Mouse (Mus musculus) thymus, postnatal 25 days (tissue): ENCODE data around the gene Gm5478.
"Not testable (repeated sequence)": the region's sequence is repeated elsewhere in the genome, so short reads cannot be mapped to it uniquely, and the experiment has no call there.

Experiments used
- DNase-seq: peaks from one replicate; pipeline ENCODE4 v3.0.0; 2022

Gene Gm5478

DNA sequence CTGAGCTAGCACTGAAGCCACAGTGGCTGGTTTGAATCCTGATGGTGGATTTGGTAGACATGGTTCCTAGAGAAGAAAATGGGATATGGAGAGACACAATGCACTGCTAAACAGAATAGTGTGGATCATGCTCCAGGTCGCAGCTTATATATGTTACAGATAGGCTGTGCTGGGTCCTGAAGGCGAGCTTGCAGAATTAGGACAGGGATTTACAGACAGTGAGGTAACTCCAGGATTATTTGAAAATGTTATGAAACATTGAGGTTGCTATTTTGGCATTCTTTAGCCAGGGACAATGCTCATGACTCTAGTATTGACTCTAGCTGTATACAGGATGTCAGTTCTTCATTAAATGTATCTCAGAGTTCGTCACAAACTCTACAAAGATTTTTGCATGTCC lies at the start of gene Gm5478:
Gene Gm5478 (minus strand): TSS at position 101 of the 400 bp plus-strand sequence.
- DNase-seq = no peak

DNA sequence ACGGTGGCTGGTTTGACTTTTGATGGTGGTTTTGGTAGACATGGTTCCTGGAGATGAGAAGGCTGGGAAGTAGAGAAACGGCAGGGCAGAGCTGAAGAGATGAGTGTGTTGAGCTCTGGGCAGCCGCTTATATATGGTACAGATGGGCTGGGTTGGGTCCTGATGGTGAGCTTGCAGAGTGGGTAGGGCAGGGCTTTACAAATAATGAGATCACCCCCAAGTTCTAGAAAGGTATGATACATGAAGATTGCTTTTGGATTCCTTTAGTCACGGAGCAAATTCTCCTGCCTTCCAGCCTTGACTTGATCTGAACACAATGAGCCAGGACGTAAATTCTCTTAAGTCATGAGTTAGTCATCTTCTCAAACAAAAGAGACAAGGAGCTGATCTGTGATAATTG lies 47.0 kb upstream of the Gm5478 start, which contains the start of gene Krt6a:
Gene Krt6a (minus strand): TSS at position 101 of the 400 bp plus-strand sequence.
- no peak for DNase-seq

DNA sequence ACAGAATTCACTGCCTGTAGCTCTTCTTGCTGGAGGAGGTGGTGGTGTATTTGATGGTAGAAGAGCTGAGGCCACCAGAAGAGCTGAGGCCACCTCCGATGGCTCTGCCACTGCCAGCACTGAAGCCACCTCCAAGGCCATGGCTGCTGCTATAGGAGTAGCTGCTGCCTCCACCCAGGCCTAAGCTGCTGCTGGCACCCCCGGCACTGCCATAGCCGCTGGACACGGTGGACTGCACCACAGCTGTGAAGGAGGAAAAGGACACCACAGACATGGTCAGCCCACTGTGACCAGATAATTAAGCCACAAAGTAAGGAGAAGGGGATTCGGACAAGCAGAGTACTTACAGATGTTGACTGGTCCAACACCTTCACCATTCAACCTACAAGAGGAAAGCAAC lies 43.3 kb upstream of the Gm5478 start:
- DNase-seq = not testable (repeated sequence)

DNA sequence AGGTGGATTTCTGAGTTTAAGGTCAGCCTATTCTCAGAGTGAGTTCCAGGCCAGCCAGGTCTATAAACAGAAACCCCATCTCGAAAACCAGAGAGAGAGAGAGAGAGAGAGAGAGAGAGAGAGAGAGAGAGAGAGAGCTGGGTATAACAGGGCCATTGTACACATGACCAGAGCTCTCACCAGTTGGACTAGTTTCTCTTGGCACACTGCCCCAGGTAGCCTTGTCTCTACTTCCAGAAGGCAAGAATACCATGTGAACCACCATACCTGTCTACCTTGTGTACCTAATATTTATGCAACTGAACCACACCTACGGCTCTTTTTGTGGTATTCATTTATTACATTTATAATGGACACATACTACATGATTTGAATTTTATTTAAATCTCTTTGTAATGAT lies 41.0 kb upstream of the Gm5478 start:
- DNase-seq = no peak

DNA sequence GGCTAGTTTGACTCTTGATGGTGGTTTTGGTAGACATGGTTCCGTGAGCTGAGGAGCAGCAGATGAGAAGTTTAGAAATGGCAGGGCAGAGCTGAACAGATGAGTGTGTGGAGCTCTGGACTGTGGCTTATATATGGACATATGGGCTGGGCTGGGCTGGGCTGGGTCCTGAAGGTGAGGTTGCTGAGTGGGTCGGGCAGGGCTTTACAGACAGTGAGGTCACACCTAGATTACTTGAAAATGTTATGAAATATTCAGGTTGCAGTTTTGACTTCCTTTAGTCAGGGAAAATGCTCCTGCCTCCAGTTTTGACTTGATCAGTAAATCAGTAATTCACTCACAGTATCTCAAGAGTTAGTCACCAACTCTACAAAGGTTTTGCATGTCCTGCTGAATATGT lies 33.0 kb upstream of the Gm5478 start, which contains the start of gene Krt6b:
Gene Krt6b (minus strand): TSS at position 101 of the 400 bp plus-strand sequence.
- DNase-seq = no peak

DNA sequence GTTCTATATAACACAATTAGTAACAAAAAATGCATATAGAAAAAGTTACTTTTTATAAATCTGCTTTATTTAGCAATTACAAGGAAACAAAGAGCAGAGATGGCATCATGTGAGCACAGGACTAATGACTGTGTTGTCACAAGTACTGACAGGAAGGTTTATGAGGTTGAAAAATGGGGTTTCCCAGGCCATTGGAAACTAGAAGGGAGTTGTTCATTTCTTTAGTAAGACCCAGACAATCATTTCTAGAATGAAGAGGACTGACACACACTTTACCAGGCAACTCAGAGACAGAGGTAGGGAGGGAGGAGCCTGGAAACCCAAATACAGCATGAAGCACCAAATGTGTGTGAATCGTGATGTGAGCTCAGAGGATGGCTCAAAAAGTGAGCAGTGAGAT lies 28.8 kb upstream of the Gm5478 start:
- DNase-seq = no peak

DNA sequence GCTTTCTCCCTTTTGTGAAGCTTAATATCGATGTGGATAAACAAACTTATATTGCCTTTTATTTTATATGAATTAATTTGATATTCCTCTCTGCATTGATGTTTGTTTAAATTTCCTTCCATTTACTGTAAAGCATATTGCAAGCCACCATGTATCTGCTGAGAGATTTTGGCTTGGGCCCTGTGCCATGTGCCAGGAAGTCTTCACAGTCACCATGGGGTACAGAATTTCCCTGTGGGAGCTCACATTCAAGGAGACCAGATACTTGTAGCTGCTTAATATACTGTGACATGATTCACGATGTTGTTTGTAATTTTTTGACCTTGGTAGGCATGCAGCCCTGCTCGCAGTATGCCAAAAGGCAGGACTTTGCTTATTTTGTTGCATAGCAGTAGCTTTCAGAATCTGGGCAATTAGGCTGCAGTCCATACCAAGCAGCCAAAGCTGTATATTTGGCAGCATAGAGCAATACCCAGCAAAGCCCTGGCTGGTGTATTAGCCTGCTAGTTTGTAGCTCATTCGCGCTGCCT lies 5.6 kb upstream of the Gm5478 start:
- DNase-seq = no peak

DNA sequence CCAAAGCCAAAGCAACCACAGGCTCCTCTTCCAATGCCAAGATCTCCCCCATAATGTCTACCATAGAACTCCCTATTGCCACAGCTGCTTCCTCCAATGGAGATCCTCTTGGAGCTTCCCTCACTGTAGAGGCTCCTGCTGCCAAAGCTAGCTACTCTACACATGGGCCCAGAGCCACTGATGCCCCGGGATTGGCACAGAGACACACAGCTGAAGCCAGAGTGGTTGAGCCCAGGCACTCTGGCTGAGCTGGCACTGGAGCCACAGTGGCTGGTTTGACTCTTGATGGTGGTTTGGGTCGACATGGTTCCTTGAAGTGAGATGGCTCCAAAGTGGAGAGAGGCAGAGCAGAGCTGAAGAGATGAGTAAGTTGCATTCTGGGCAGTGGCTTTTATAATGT lies 19.3 kb downstream of the Gm5478 start, which contains the start of gene Gm5414:
Gene Gm5414 (minus strand): TSS at position 305 of the 400 bp plus-strand sequence.
- no peak for DNase-seq

DNA sequence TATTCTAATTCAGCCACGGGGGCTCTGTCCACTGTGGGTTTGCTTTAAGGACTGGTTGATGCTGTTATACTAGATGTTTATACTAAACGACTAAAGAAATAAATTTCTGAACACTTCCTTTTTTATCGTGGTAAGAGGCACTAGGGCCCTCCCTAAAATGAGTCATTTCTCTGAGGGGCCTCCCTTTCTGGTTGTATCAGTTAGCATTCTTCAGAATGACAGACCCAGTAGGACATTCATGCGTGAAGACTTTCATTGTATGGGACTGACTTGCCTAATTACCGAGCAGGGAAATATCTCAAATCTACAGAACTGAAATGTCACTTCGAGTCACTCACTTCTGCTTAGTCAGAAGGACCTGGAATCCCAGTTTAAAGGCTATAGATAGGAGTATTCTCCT lies 48.1 kb downstream of the Gm5478 start:
- DNase-seq = no peak
